8 mouse cellular contexts compared by ENCODE assay signal in the genomic region with DNA sequence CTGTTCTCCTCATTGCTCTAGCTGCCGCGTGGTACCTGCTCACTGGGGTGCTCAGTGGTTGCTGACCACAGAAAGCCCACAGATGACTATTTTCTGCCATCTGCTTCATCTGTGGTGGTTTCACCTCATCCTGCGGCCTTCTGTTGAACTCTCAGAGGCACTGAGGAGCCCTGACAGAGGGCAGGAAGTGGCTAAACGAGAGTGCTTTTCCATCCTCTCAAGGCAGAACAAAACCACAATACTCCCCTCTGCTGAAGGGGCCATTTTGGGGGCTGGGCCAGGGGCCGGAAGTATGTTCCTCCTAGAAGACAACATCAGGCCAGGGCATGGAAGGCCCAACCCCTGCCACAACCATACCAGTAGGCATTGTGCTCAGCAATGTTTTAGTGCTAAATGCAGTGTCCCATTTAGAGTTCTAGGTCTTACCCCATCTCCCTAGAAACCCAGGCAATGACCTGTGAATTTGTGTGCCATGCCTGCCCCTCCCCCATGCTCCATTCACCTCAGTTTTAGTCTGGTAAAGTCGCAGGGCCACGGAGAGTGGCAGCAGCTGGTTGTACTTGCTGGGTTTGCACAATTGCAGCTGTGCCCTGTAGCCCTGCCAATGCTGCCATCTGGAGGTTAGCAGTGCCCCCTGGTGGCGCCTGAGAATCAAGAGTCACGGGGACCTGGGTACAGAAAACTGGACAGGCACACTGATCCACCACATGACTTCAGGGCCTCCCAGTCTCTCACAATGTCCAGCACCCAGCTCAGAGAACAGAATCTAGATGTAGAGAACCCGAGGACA. TPM values are rescaled to one million over a fixed set of nuclear protein-coding genes. Genes with fewer than 3 reads are reported as not detected.
DNase-seq lines count a peak whose midpoint lies in the region; ATAC-seq and TF ChIP-seq lines count a peak whose summit lies in the region.

No protein-coding gene starts in this region.

- DNase-seq in CD8-positive naive resting alpha-beta T cell, adult 2 months (ENCODE audit: low read depth in 2 of 2, low spot score in 2 of 2), result peak; percentile 72 to 82
- DNase-seq in c-Kit-positive CD71-positive TER-119-negative erythroid progenitor cells, embryonic 14.5 days (ENCODE audit: low read depth), result peak; percentile 80
- peak; percentile 83 for DNase-seq in heart, postnatal 0 days (ENCODE audit: low spot score)
- peak; percentile 90 to 96 for DNase-seq in kidney, postnatal 36 days
- DNase-seq in liver, embryonic 14.5 days (ENCODE audit: low read depth in 3 of 3, low spot score in 3 of 3), result peak; percentile 64 to 73 (median 68)
- peak; percentile 86 for DNase-seq in neural tube, embryonic 10.5 days (ENCODE audit: extremely low spot score, low spot score)

- peak; percentile 89 for TF ChIP-seq CTCF in heart, postnatal 0 days (IDR thresholded peaks at IDR 0.05; ENCODE audit: low read depth)
- TF ChIP-seq CTCF in liver, embryonic 14.5 days (IDR thresholded peaks at IDR 0.05; ENCODE audit: low read depth), result peak; percentile 97

- peak; percentile 75 for ATAC-seq in forebrain, embryonic 12.5 days (ENCODE audit: low FRiP score)
- peak; percentile 61 for ATAC-seq in heart, postnatal 0 days (ENCODE audit: insufficient read depth, low read depth)
- ATAC-seq in liver, embryonic 14.5 days (ENCODE audit: insufficient read depth), result peak; percentile 70
- peak; percentile 74 for ATAC-seq in stomach, embryonic 15.5 days (ENCODE audit: insufficient read depth, low FRiP score, low read depth)

- 25% methylated on average over 10 of the region's 10 CpGs for WGBS in forebrain, embryonic 12.5 days
- 20% methylated on average over 10 of the region's 10 CpGs for WGBS in heart, postnatal 0 days
- WGBS in liver, embryonic 14.5 days (ENCODE audit: insufficient replicate concordance), result 4% methylated on average over 10 of the region's 10 CpGs
- WGBS in stomach, embryonic 15.5 days, result 21% methylated on average over 10 of the region's 10 CpGs

- H3K9me3 ChIP-seq in forebrain, embryonic 12.5 days, result no peaks in the 10 kb centered on the region
- no peaks in the 10 kb centered on the region for H3K9me3 ChIP-seq in heart, postnatal 0 days (replicated peaks; ENCODE audit: control insufficient read depth, low read length)
- H3K9me3 ChIP-seq in liver, embryonic 14.5 days (ENCODE audit: control insufficient read depth, low read length), result no peaks in the 10 kb centered on the region
- H3K9me3 ChIP-seq in stomach, embryonic 15.5 days, result no peaks in the 10 kb centered on the region

- no peak overlapping the region for H3K4me3 ChIP-seq in forebrain, embryonic 12.5 days (replicated peaks)
- no peak overlapping the region for H3K4me3 ChIP-seq in heart, postnatal 0 days (ENCODE audit: low read depth, low read length)
- no peak overlapping the region for H3K4me3 ChIP-seq in liver, embryonic 14.5 days (ENCODE audit: insufficient read depth in 1 of 2, low read depth in 2 of 2, low read length in 2 of 2)
- H3K4me3 ChIP-seq in stomach, embryonic 15.5 days (replicated peaks), result no peak overlapping the region

- peaks cover 11% of the 10 kb centered on the region for H3K4me1 ChIP-seq in forebrain, embryonic 12.5 days
- H3K4me1 ChIP-seq in heart, postnatal 0 days (ENCODE audit: control insufficient read depth, insufficient read depth), result peaks cover 27% of the 10 kb centered on the region
- H3K4me1 ChIP-seq in liver, embryonic 14.5 days (replicated peaks; ENCODE audit: control insufficient read depth in 2 of 2, insufficient read depth in 2 of 2, low read length in 1 of 2), result peaks cover 16 to 29% of the 10 kb centered on the region in 2 experiments
- peaks cover 8% of the 10 kb centered on the region for H3K4me1 ChIP-seq in stomach, embryonic 15.5 days

- no peak for TF ChIP-seq EP300 in heart, postnatal 0 days (IDR thresholded peaks at IDR 0.05; ENCODE audit: low read depth)
- TF ChIP-seq EP300 in liver, embryonic 14.5 days (IDR thresholded peaks at IDR 0.05; ENCODE audit: low read depth), result peak; percentile 8; the same call in 1 of the 2 replicates

- no peaks in the 10 kb centered on the region; the same call in 1 of the 2 replicates for H3K27me3 ChIP-seq in forebrain, embryonic 12.5 days
- no peaks in the 10 kb centered on the region for H3K27me3 ChIP-seq in heart, postnatal 0 days (ENCODE audit: control insufficient read depth, insufficient read depth, low read length)
- no peaks in the 10 kb centered on the region for H3K27me3 ChIP-seq in liver, embryonic 14.5 days (ENCODE audit: control insufficient read depth, insufficient read depth, low read length)
- H3K27me3 ChIP-seq in stomach, embryonic 15.5 days (replicated peaks), result no peaks in the 10 kb centered on the region

- no peaks in the 10 kb centered on the region for H3K36me3 ChIP-seq in forebrain, embryonic 12.5 days (replicated peaks)
- no peaks in the 10 kb centered on the region for H3K36me3 ChIP-seq in heart, postnatal 0 days (replicated peaks; ENCODE audit: control insufficient read depth, insufficient read depth, low read length)
- no peaks in the 10 kb centered on the region for H3K36me3 ChIP-seq in liver, embryonic 14.5 days (replicated peaks; ENCODE audit: control insufficient read depth, insufficient read depth, low read depth)
- no peaks in the 10 kb centered on the region for H3K36me3 ChIP-seq in stomach, embryonic 15.5 days

- peak overlapping the region; percentile 39 for H3K4me2 ChIP-seq in forebrain, embryonic 12.5 days
- no peak overlapping the region for H3K4me2 ChIP-seq in heart, postnatal 0 days (ENCODE audit: low read depth, low read length)
- H3K4me2 ChIP-seq in liver, embryonic 14.5 days (ENCODE audit: low read depth), result peak overlapping the region; percentile 28; the same call in 1 of the 2 replicates
- 0 out of 2 replicates have a peak overlapping the region, but pooled peaks have one; percentile 33 for H3K4me2 ChIP-seq in stomach, embryonic 15.5 days

- peak overlapping the region; percentile 13; the same call in 1 of the 2 replicates for H3K27ac ChIP-seq in forebrain, embryonic 12.5 days
- peak overlapping the region; percentile 73 for H3K27ac ChIP-seq in heart, postnatal 0 days (ENCODE audit: low read depth)
- H3K27ac ChIP-seq in liver, embryonic 14.5 days, result no peak overlapping the region
- no peak overlapping the region for H3K27ac ChIP-seq in stomach, embryonic 15.5 days

- H3K9ac ChIP-seq in forebrain, embryonic 12.5 days, result 0 out of 2 replicates have a peak overlapping the region, but pooled peaks have one; percentile 17
- H3K9ac ChIP-seq in heart, postnatal 0 days (replicated peaks; ENCODE audit: low read depth, low read length), result no peak overlapping the region
- H3K9ac ChIP-seq in liver, embryonic 14.5 days (replicated peaks), result no peak overlapping the region
- no peak overlapping the region for H3K9ac ChIP-seq in stomach, embryonic 15.5 days

RNA-seq across cellular contexts. Expression of a gene that starts 13.3 kb away (rescaled TPM):
- polyA plus RNA-seq in forebrain, embryonic 12.5 days (2016; fragmentation: Nextera tagmentation; extraction: Ambion mirVana), result 19.3 and 19.9 TPM in 2 replicates
- 4.4 and 9.9 TPM in 2 replicates for total RNA-seq in heart, postnatal 0 days (2014; rRNA removed; ENCODE audit: low replicate concordance)
- polyA plus RNA-seq in heart, postnatal 0 days (2015; fragmentation: Nextera tagmentation; extraction: Ambion mirVana), result 10.0 and 11.9 TPM in 2 replicates
- polyA plus RNA-seq in liver, embryonic 14.5 days (2012; rRNA removed), result 5.7 TPM in 2 replicates
- polyA plus RNA-seq in liver, embryonic 14.5 days (2014; fragmentation: Nextera tagmentation; extraction: Ambion mirVana), result 9.5 and 10.1 TPM in 2 replicates
- polyA plus RNA-seq in stomach, embryonic 15.5 days (2015; fragmentation: Nextera tagmentation; extraction: Ambion mirVana), result 24.6 and 25.4 TPM in 2 replicates

RNA-seq across cellular contexts. Expression of a gene that starts 40.3 kb away (rescaled TPM):
- polyA plus RNA-seq in forebrain, embryonic 12.5 days (2016; fragmentation: Nextera tagmentation; extraction: Ambion mirVana), result 0.13 TPM in 1 of 2 replicates, not detected in the other
- 252 and 255 TPM in 2 replicates for total RNA-seq in heart, postnatal 0 days (2014; rRNA removed; ENCODE audit: low replicate concordance)
- polyA plus RNA-seq in heart, postnatal 0 days (2015; fragmentation: Nextera tagmentation; extraction: Ambion mirVana), result 317 and 337 TPM in 2 replicates
- polyA plus RNA-seq in liver, embryonic 14.5 days (2012; rRNA removed), result not detected in 2 replicates
- polyA plus RNA-seq in liver, embryonic 14.5 days (2014; fragmentation: Nextera tagmentation; extraction: Ambion mirVana), result not detected in 2 replicates
- polyA plus RNA-seq in stomach, embryonic 15.5 days (2015; fragmentation: Nextera tagmentation; extraction: Ambion mirVana), result 0.62 and 0.88 TPM in 2 replicates

RNA-seq across cellular contexts. Expression of a gene that starts 54.7 kb away (rescaled TPM):
- 207 and 213 TPM in 2 replicates for polyA plus RNA-seq in forebrain, embryonic 12.5 days (2016; fragmentation: Nextera tagmentation; extraction: Ambion mirVana)
- 317 and 327 TPM in 2 replicates for total RNA-seq in heart, postnatal 0 days (2014; rRNA removed; ENCODE audit: low replicate concordance)
- polyA plus RNA-seq in heart, postnatal 0 days (2015; fragmentation: Nextera tagmentation; extraction: Ambion mirVana), result 266 and 267 TPM in 2 replicates
- 112 and 137 TPM in 2 replicates for polyA plus RNA-seq in liver, embryonic 14.5 days (2012; rRNA removed)
- 178 and 198 TPM in 2 replicates for polyA plus RNA-seq in liver, embryonic 14.5 days (2014; fragmentation: Nextera tagmentation; extraction: Ambion mirVana)
- 295 and 327 TPM in 2 replicates for polyA plus RNA-seq in stomach, embryonic 15.5 days (2015; fragmentation: Nextera tagmentation; extraction: Ambion mirVana)

Comparison
In these comparisons a context has a peak if more than half of its experiments do, and no peak if none do; other contexts are left out.
1. H3K27ac ChIP-seq: peak in forebrain, embryonic 12.5 days (single experiment) and heart, postnatal 0 days (single experiment); none in liver, embryonic 14.5 days (single experiment) and stomach, embryonic 15.5 days (single experiment).
2. RNA of a gene that starts 40.3 kb away (polyA plus RNA-seq): 317 to 337 TPM in heart, postnatal 0 days; 0.62 to 0.88 TPM in stomach, embryonic 15.5 days, 0.13 TPM in forebrain, embryonic 12.5 days and not detected in liver, embryonic 14.5 days; every median in the first group is over 100 times any median in the second.
3. Peak in every context shown above with its lines, with median percentiles within 50 percentile points of each other: DNase-seq and ATAC-seq.